Mouse (Mus musculus) MEL (cell line): ENCODE results near the gene Gsn. TPM values are rescaled to one million over a fixed set of nuclear protein-coding genes. Genes with fewer than 3 reads are reported as not detected.

Experiments
- DNase-seq: peaks from one replicate; pipeline ENCODE4 v3.0.0; 2011; ENCODE audit warnings: low read depth, low spot score
- H3K27ac ChIP-seq: 2 replicates; pipeline ENCODE4 v1.5.1; 2012; ENCODE audit warnings: low read depth, mild to moderate bottlenecking, control low read depth, low read length, moderate library complexity; ENCODE audit not compliant: control insufficient read depth
- H3K27me3 ChIP-seq, 2 experiments: fragments of 150-350 bp in 1 of 2; sonication (generic) in 1 of 2; 2 replicates each; pipeline ENCODE4 v1.6.1; 2012; ENCODE audit warnings: low read length in 2 of 2, mild to moderate bottlenecking in 2 of 2, improper control_type of control experiment in 1 of 2, moderate library complexity in 1 of 2; ENCODE audit not compliant: insufficient read depth in 2 of 2, control insufficient read depth in 1 of 2
- H3K36me3 ChIP-seq, 2 experiments: 2 replicates each; pipeline ENCODE4 v1.6.1; 2012 to 2014; ENCODE audit warnings: low read length in 2 of 2, improper control_type of control experiment in 1 of 2, inconsistent platforms in 1 of 2, mild to moderate bottlenecking in 1 of 2; ENCODE audit not compliant: insufficient read depth in 2 of 2, control insufficient read depth in 1 of 2
- H3K4me1 ChIP-seq, 2 experiments: fragments of 150-350 bp in 1 of 2; sonication (generic) in 1 of 2; 2 replicates each; pipeline ENCODE4 v1.6.1; 2012; ENCODE audit warnings: low read length in 2 of 2, improper control_type of control experiment in 1 of 2, mild to moderate bottlenecking in 1 of 2; ENCODE audit not compliant: insufficient read depth in 2 of 2, control insufficient read depth in 1 of 2
- H3K4me3 ChIP-seq, 2 experiments: fragments of 150-350 bp in 1 of 2; sonication (generic) in 1 of 2; 2 replicates each; pipeline ENCODE4 v1.5.1; 2012; ENCODE audit warnings: low read depth in 2 of 2, low read length in 2 of 2, mild to moderate bottlenecking in 2 of 2, moderate library complexity in 2 of 2, control low read depth in 1 of 2, improper control_type of control experiment in 1 of 2; ENCODE audit not compliant: control insufficient read depth in 1 of 2, insufficient read depth in 1 of 2
- H3K79me2 ChIP-seq: 2 replicates; pipeline ENCODE4 v1.6.1; 2012; ENCODE audit warnings: mild to moderate bottlenecking, low read length, moderate library complexity; ENCODE audit not compliant: control insufficient read depth, poor library complexity, insufficient read depth
- H3K9ac ChIP-seq: 2 replicates; pipeline ENCODE4 v1.6.1; 2012; ENCODE audit warnings: low read depth, mild to moderate bottlenecking, control low read depth, low read length, moderate library complexity; ENCODE audit not compliant: control insufficient read depth, poor library complexity, severe bottlenecking
- H3K9me3 ChIP-seq: fragments of 150-350 bp; sonication (generic); replicated peaks from 2 replicates; pipeline ENCODE4 v1.6.1; 2012; ENCODE audit warnings: mild to moderate bottlenecking, low read length, improper control_type of control experiment, moderate library complexity; ENCODE audit not compliant: insufficient read depth
- BHLHE40 ChIP-seq: IDR thresholded peaks from 2 replicates; pipeline ENCODE4 v1.6.1; 2012; ENCODE audit warnings: low read depth, mild to moderate bottlenecking, inconsistent platforms, low read length, improper control_type of control experiment, borderline replicate concordance
- ELF1 ChIP-seq: IDR thresholded peaks from 2 replicates; pipeline ENCODE4 v1.6.1; 2014; ENCODE audit warnings: low read depth, mild to moderate bottlenecking, inconsistent platforms, low read length, improper control_type of control experiment, moderate library complexity
- ETS1 ChIP-seq: IDR thresholded peaks from 2 replicates; pipeline ENCODE4 v1.6.1; 2012; ENCODE audit warnings: low read depth, mild to moderate bottlenecking, inconsistent platforms, low read length, improper control_type of control experiment, moderate library complexity
- GATA1 ChIP-seq: IDR thresholded peaks from 2 replicates; pipeline ENCODE4 v1.6.1; 2011; ENCODE audit warnings: low read depth, low read length, improper control_type of control experiment
- MAX ChIP-seq: IDR thresholded peaks from 2 replicates; pipeline ENCODE4 v1.6.1; 2011; ENCODE audit warnings: low read length, improper control_type of control experiment
- MAZ ChIP-seq: IDR thresholded peaks from 2 replicates; pipeline ENCODE4 v1.6.1; 2012; ENCODE audit warnings: low read depth, mild to moderate bottlenecking, inconsistent platforms, low read length, improper control_type of control experiment
- MXI1 ChIP-seq: IDR thresholded peaks from 2 replicates; pipeline ENCODE4 v1.6.1; 2011; ENCODE audit warnings: mild to moderate bottlenecking, low read depth, low read length, improper control_type of control experiment
- NELFE ChIP-seq: IDR thresholded peaks from 2 replicates; pipeline ENCODE4 v1.6.1; 2011; ENCODE audit warnings: low read depth, low read length, improper control_type of control experiment
- NRF1 ChIP-seq: IDR thresholded peaks from 2 replicates; pipeline ENCODE4 v1.6.1; 2014; ENCODE audit warnings: low read depth, mild to moderate bottlenecking, inconsistent platforms, low read length, improper control_type of control experiment, moderate library complexity; ENCODE audit not compliant: poor library complexity, insufficient read depth, severe bottlenecking
- SIN3A ChIP-seq: IDR thresholded peaks from 2 replicates; pipeline ENCODE4 v1.6.1; 2012; ENCODE audit warnings: low read length, improper control_type of control experiment, inconsistent platforms
- TAL1 ChIP-seq: IDR thresholded peaks from 2 replicates; pipeline ENCODE4 v1.6.1; 2012; ENCODE audit warnings: mild to moderate bottlenecking, inconsistent platforms, low read length, moderate library complexity, mixed read lengths
- TBP ChIP-seq: IDR thresholded peaks from 2 replicates; pipeline ENCODE4 v1.8.0; 2011; ENCODE audit warnings: low read depth, low read length, improper control_type of control experiment
- TCF12 ChIP-seq: IDR thresholded peaks from 2 replicates; pipeline ENCODE4 v1.6.1; 2014; ENCODE audit warnings: low read depth, mild to moderate bottlenecking, inconsistent platforms, low read length, improper control_type of control experiment, moderate library complexity
- USF1 ChIP-seq: IDR thresholded peaks from 2 replicates; pipeline ENCODE4 v1.6.1; 2014; ENCODE audit warnings: low read depth, mild to moderate bottlenecking, inconsistent platforms, low read length, improper control_type of control experiment, moderate library complexity
- USF2 ChIP-seq, 2 experiments: IDR thresholded peaks; 2 replicates each; pipeline ENCODE4 v1.6.1; 2011 to 2012; ENCODE audit warnings: improper control_type of control experiment in 2 of 2, low read length in 2 of 2, borderline replicate concordance in 1 of 2, inconsistent platforms in 1 of 2, low read depth in 1 of 2, mild to moderate bottlenecking in 1 of 2; ENCODE audit not compliant: insufficient read depth in 1 of 2
- ZC3H11A ChIP-seq: IDR thresholded peaks from 2 replicates; pipeline ENCODE4 v1.6.1; 2012; ENCODE audit warnings: low read depth, mild to moderate bottlenecking, inconsistent platforms, low read length, improper control_type of control experiment
- polyA plus RNA-seq, 2 experiments: library from polyadenylated mRNA; stranded (reverse) in 1 of 2; unstranded in 1 of 2; fragments of >175 nt in 1 of 2; fragments of >200 nt in 1 of 2; gene quantifications; 2 replicates each; pipeline versions ENCODE4 v1.2.1 to v1.2.4; 2012; ENCODE audit warnings: low replicate concordance in 2 of 2, low read depth in 1 of 2; ENCODE audit not compliant: insufficient read length in 2 of 2, insufficient read depth in 1 of 2, missing spikeins in 1 of 2
- total RNA-seq: library from RNA; depleted of rRNA; stranded (reverse); fragments of 300-350 nt; gene quantifications from 2 replicates; pipeline ENCODE4 v1.2.3, GENCODE M21; 2012; rRNA removed

Gene Gsn
- total RNA-seq (6.0 and 8.0 TPM in 2 replicates), polyA plus RNA-seq (1 to 10 TPM in 1 of 2 experiments, not detected in 1; 8.2 TPM)

DNA sequence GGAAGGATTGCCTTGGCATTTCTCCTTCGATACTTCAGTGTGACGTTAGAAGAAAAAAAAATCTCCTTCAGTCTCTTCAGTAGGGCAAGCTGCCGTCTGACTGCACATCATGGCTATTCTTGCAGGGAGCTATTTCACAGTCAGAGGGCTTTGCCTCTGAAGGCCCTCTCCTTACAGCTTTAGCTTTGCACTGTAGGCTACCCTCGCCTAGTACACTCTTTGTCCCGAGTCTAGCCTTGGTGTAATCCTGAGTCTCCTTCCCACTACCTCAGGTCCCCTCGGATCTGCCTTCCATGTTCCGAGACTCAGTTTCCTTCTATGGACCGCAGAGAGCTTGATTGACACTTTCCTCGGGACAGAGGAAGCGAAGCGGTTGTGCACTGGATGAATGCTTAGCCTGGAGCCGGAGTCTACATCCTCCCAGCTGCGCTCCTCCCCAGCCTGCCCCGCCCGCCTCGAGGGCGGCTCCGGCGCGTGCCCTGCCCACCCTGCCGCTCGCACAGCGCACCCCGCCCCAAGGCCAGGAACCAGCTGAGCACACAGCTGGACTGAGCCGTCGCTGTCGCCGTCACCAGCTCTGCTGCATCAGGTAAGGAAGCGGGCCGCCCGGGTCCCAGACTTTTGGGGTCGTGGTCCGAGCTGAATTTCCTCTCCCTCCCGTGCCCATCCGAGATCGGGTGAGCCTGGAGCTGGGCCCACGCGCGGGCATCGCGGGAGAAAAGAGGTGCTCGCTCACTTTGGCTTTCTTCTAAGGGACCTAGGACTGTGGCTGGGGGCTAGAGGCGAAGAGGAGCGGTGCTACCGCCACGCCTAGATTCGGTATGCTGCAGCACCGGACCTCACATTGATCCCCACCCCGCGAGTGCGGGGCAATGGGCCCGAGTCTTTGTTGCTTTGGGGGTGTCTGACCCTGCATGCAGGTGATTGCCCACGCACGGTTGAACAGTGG is at the start of gene Gsn:
Gsn (plus strand) TSS at position 496 of the 949 bp plus-strand sequence.
- Histone ChIP-seq H3K9ac (peak within 1 kb of the TSS; percentile 42), H3K79me2 (no peaks in the 10 kb centered on the region), H3K36me3 (peaks cover 0 to 16% of the 10 kb centered on the region in 2 experiments; a peak in 2 of 4 replicates), H3K27ac (no peak within 1 kb of the TSS), H3K9me3 (no peaks in the 10 kb centered on the region), H3K4me3 (peak within 1 kb of the TSS; percentile 49 to 62), H3K4me1 (peaks cover 7 to 23% of the 10 kb centered on the region in 2 experiments), H3K27me3 (no peaks in the 10 kb centered on the region)
- TF ChIP-seq ZC3H11A (no peak), TBP (0 out of 2 replicates have a peak, but pooled peaks have one; percentile 12), USF2 (IDR thresholded peaks at IDR 0.05; ENCODE audit: borderline replicate concordance in 1 of 2, insufficient read depth in 1 of 2, low read depth in 1 of 2, low read length in 2 of 2) (no peak), TCF12 (peak; percentile 39; the same call in 1 of the 2 replicates), ETS1 (peak; percentile 98), MXI1 (peak; percentile 73; the same call in 1 of the 2 replicates), MAZ (peak; percentile 99), ELF1 (peak; percentile 32; the same call in 1 of the 2 replicates), USF1 (peak; percentile 52), SIN3A (peak; percentile 95), NELFE (0 out of 2 replicates have a peak, but pooled peaks have one; percentile 23), MAX (peak; percentile 59; the same call in 1 of the 2 replicates), BHLHE40 (peak; percentile 69; the same call in 1 of the 2 replicates), GATA1 (no peak), NRF1 (peak; percentile 53)
- DNase-seq, result peak; percentile 83

GRCm38 (mm10) chr2:35206761-35207160 is 49.4 kb upstream of the Gsn start:
- H3K27ac ChIP-seq, result no peak overlapping the region
- no peak overlapping the region for H3K9ac ChIP-seq
- H3K4me3 ChIP-seq, result no peak overlapping the region
- H3K79me2 ChIP-seq, result no peaks in the 10 kb centered on the region
- H3K9me3 ChIP-seq, result no peaks in the 10 kb centered on the region
- peaks cover 0 to 14% of the 10 kb centered on the region in 2 experiments; a peak in 2 of 4 replicates for H3K36me3 ChIP-seq
- H3K27me3 ChIP-seq, result no peaks in the 10 kb centered on the region
- TF ChIP-seq MAX (no peak), TAL1 (peak; percentile 9; the same call in 1 of the 2 replicates)
- no peak for DNase-seq
- H3K4me1 ChIP-seq, result peaks cover 7 to 16% of the 10 kb centered on the region in 2 experiments
